Mouse (Mus musculus): ENCODE results near the gene Tmem206.

The Tmem206 gene

GRCm38 (mm10) chr1:191350355-191350754 lies 24.6 kb downstream of the Tmem206 start:
- no peak for DNase-seq (ENCODE audit: low read depth, low spot score)

GRCm38 (mm10) chr1:191352786-191353488 lies 27.2 kb downstream of the Tmem206 start:
- DNase-seq (ENCODE audit: low read depth, low spot score) = peak; percentile 34

- no peak for DNase-seq (ENCODE audit: low read depth, low spot score)
Measured at GRCm38 (mm10) chr1:191353836-191354235, 28.1 kb downstream of the Tmem206 start.

- DNase-seq (ENCODE audit: low read depth, low spot score) = no peak
Measured at GRCm38 (mm10) chr1:191356936-191357335, 31.2 kb downstream of the Tmem206 start.

GRCm38 (mm10) chr1:191359478-191359877 lies 33.8 kb downstream of the Tmem206 start:
- no peak for DNase-seq (ENCODE audit: low read depth, low spot score)

- no peak for DNase-seq (ENCODE audit: low read depth, low spot score)
Measured at GRCm38 (mm10) chr1:191362412-191362811, 36.7 kb downstream of the Tmem206 start.

GRCm38 (mm10) chr1:191364477-191364876 lies 38.8 kb downstream of the Tmem206 start:
- DNase-seq (ENCODE audit: low read depth, low spot score) = no peak

GRCm38 (mm10) chr1:191368193-191368592 lies 42.5 kb downstream of the Tmem206 start:
- no peak for DNase-seq (ENCODE audit: low read depth, low spot score)

GRCm38 (mm10) chr1:191369140-191369539 lies 43.4 kb downstream of the Tmem206 start:
- DNase-seq (ENCODE audit: low read depth, low spot score) = no peak

GRCm38 (mm10) chr1:191374993-191375643 lies 49.4 kb downstream of the Tmem206 start:
- no peak for DNase-seq (ENCODE audit: low read depth, low spot score)

GRCm38 (mm10) chr1:191375644-191375998 lies 49.9 kb downstream of the Tmem206 start:
- no peak for DNase-seq (ENCODE audit: low read depth, low spot score)

- DNase-seq (ENCODE audit: low read depth, low spot score) = no peak
Measured at GRCm38 (mm10) chr1:191378080-191378479, 52.4 kb downstream of the Tmem206 start.

- DNase-seq (ENCODE audit: low read depth, low spot score) = no peak
Measured at GRCm38 (mm10) chr1:191380843-191381242, 55.1 kb downstream of the Tmem206 start.

GRCm38 (mm10) chr1:191381955-191382736 lies 56.4 kb downstream of the Tmem206 start:
- no peak for DNase-seq (ENCODE audit: low read depth, low spot score)

GRCm38 (mm10) chr1:191384786-191385430 lies 59.2 kb downstream of the Tmem206 start:
- DNase-seq (ENCODE audit: low read depth, low spot score) = no peak

GRCm38 (mm10) chr1:191391311-191391710 lies 65.6 kb downstream of the Tmem206 start:
- DNase-seq (ENCODE audit: low read depth, low spot score) = peak; percentile 54

GRCm38 (mm10) chr1:191393536-191393935 lies 67.8 kb downstream of the Tmem206 start:
- DNase-seq (ENCODE audit: low read depth, low spot score) = no peak

GRCm38 (mm10) chr1:191394126-191394525 lies 68.4 kb downstream of the Tmem206 start:
- DNase-seq (ENCODE audit: low read depth, low spot score) = no peak

GRCm38 (mm10) chr1:191395200-191395599 lies 69.5 kb downstream of the Tmem206 start:
- no peak for DNase-seq (ENCODE audit: low read depth, low spot score)

GRCm38 (mm10) chr1:191395871-191396433 lies 70.2 kb downstream of the Tmem206 start:
- DNase-seq (ENCODE audit: low read depth, low spot score) = peak; percentile 23

GRCm38 (mm10) chr1:191396446-191396845 lies 70.7 kb downstream of the Tmem206 start:
- peak; percentile 45 for DNase-seq (ENCODE audit: low read depth, low spot score)
